Mouse (Mus musculus) forebrain, embryonic 11.5 days (tissue): ENCODE measurements around the gene Dok3. TPM values are rescaled to one million over a fixed set of nuclear protein-coding genes. Genes with fewer than 3 reads are reported as not detected.

Experiments
- ATAC-seq: fragments of 200-750 bp; cut with Nextera tagmentation; replicated peaks from 2 replicates; pipeline ENCODE4 v1.8.0; 2017; ENCODE audit warnings: moderate TSS enrichment; ENCODE audit not compliant: low FRiP score
- DNase-seq: peaks from one replicate; pipeline ENCODE4 v3.0.0-alpha.2; 2017; ENCODE audit warnings: low spot score
- H3K27ac ChIP-seq: fragments of 300-500 bp; sonication (generic); 2 replicates; pipeline ENCODE4 v1.5.1; 2014; ENCODE audit warnings: low read depth, low read length
- H3K27me3 ChIP-seq: fragments of 300-500 bp; sonication (generic); 2 replicates; pipeline ENCODE4 v1.6.1; 2014; ENCODE audit warnings: mild to moderate bottlenecking, low read length, mixed read lengths; ENCODE audit not compliant: control insufficient read depth, insufficient read depth
- H3K36me3 ChIP-seq: fragments of 300-500 bp; sonication (generic); 2 replicates; pipeline ENCODE4 v1.6.1; 2014; ENCODE audit warnings: mild to moderate bottlenecking, low read length, moderate library complexity, mixed read lengths; ENCODE audit not compliant: control insufficient read depth, insufficient read depth
- H3K4me1 ChIP-seq: fragments of 300-500 bp; sonication (generic); replicated peaks from 2 replicates; pipeline ENCODE4 v1.6.1; 2014; ENCODE audit warnings: low read length, mixed read lengths; ENCODE audit not compliant: control insufficient read depth, insufficient read depth
- H3K4me2 ChIP-seq: fragments of 300-500 bp; sonication (generic); 2 replicates; pipeline ENCODE4 v1.6.1; 2014; ENCODE audit warnings: low read depth, mild to moderate bottlenecking, low read length, moderate library complexity, mixed read lengths; ENCODE audit not compliant: severe bottlenecking
- H3K4me3 ChIP-seq: fragments of 300-500 bp; sonication (generic); 2 replicates; pipeline ENCODE4 v1.5.1; 2014; ENCODE audit warnings: low read depth, low read length
- H3K9ac ChIP-seq: fragments of 300-500 bp; sonication (generic); 2 replicates; pipeline ENCODE4 v1.6.1; 2014; ENCODE audit warnings: low read length
- H3K9me3 ChIP-seq: fragments of 300-500 bp; sonication (generic); 2 replicates; pipeline ENCODE4 v1.6.1; 2016; ENCODE audit warnings: low read length, mixed read lengths; ENCODE audit not compliant: control insufficient read depth
- WGBS: fragments of 180-500 bp; shearing (Covaris S2); extraction: QIAGEN DNeasy Blood & Tissue Kit; methylation state at CpG from one replicate; pipeline ENCODE4 v1.1.7; 2014; 5-methylcytosine and 5-hydroxymethylcytosine counted together
- polyA plus RNA-seq: library from polyadenylated mRNA; unstranded; fragments of >200 nt; fragmentation: Nextera tagmentation; extraction: Ambion mirVana; gene quantifications from 2 replicates; pipeline ENCODE4 v1.2.1, GENCODE M21; 2014

Dok3 gene
- polyA plus RNA-seq, 1 experiment from 2014 or later, result 3.9 TPM

GRCm38 (mm10) chr13:55507877-55508276, 21.2 kb downstream of the Dok3 start:
- peak; percentile 76 for DNase-seq
- Histone ChIP-seq H3K4me1 (peaks cover 25% of the 10 kb centered on the region), H3K27ac (no peak overlapping the region), H3K4me2 (no peak overlapping the region), H3K9ac (no peak overlapping the region), H3K27me3 (no peaks in the 10 kb centered on the region), H3K36me3 (peaks cover 11% of the 10 kb centered on the region), H3K4me3 (no peak overlapping the region), H3K9me3 (no peaks in the 10 kb centered on the region)
- no peak for ATAC-seq
- WGBS, result 57% methylated on average over 11 of the region's 11 CpGs

- DNase-seq (no peak), ATAC-seq (no peak)
- no peak overlapping the region for H3K27ac ChIP-seq
- peaks cover 16% of the 10 kb centered on the region for H3K4me1 ChIP-seq
- WGBS, result 95% methylated on average over 10 of the region's 10 CpGs
- H3K36me3 ChIP-seq, result peaks cover 11% of the 10 kb centered on the region
- H3K9ac ChIP-seq, result no peak overlapping the region
- H3K4me3 ChIP-seq, result no peak overlapping the region
- H3K27me3 ChIP-seq, result no peaks in the 10 kb centered on the region
- no peak overlapping the region for H3K4me2 ChIP-seq
- H3K9me3 ChIP-seq, result no peaks in the 10 kb centered on the region
Measured at GRCm38 (mm10) chr13:55506697-55507096, 22.4 kb downstream of the Dok3 start.

DNA sequence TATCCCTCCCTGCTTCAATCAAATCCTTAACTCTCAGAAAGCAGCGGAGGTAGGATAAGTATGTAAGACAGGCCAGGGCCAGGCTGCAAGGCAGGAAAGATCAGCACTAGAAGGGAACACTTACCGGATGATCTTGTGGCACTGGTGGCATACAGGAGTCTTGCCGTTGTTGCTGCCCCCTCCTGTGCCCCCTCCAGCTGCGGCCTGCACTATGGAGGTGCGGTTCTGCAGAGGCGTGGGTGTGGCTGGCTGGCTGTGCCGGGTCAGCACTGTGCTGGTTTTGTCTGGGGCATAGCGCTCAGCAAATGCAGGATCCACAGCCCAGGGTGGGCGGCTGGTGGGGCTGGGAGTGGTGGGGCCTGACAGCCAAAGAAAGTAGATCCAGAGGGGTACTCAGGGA, 23.3 kb downstream of the Dok3 start:
- Histone ChIP-seq H3K4me2 (no peak overlapping the region), H3K27ac (no peak overlapping the region), H3K9me3 (no peaks in the 10 kb centered on the region), H3K27me3 (no peaks in the 10 kb centered on the region), H3K9ac (no peak overlapping the region), H3K4me1 (peaks cover 7% of the 10 kb centered on the region), H3K4me3 (no peak overlapping the region), H3K36me3 (peaks cover 11% of the 10 kb centered on the region)
- DNase-seq (no peak), ATAC-seq (no peak)
- 96% methylated on average over 9 of the region's 9 CpGs for WGBS

DNA sequence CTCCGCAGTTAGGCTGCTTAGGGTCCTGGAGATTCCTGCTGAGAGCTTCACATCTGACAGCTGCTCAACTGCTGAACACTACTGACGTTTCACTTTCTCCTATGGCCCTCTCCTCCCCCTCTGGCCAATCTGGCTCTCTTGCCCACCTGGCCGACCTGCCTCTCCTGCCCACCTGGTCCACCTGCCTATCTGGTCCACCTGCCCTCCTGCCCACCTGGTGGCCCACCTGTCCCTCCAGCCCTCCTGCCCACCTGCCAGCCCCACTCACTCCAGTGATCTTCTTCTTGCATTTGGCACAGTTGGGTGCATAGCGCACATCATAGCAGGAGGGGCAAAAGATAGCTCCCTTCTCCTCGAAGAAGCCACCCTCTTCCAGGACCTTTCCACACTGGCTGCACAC, 24.7 kb downstream of the Dok3 start:
- H3K4me1 ChIP-seq, result no peaks in the 10 kb centered on the region
- 92% methylated on average over 5 of the region's 5 CpGs for WGBS
- no peak for ATAC-seq

GRCm38 (mm10) chr13:55502405-55502804, 26.7 kb downstream of the Dok3 start:
- Histone ChIP-seq H3K27me3 (no peaks in the 10 kb centered on the region), H3K4me3 (no peak overlapping the region), H3K36me3 (peaks cover 8% of the 10 kb centered on the region), H3K9me3 (no peaks in the 10 kb centered on the region), H3K4me2 (no peak overlapping the region), H3K4me1 (no peaks in the 10 kb centered on the region), H3K9ac (no peak overlapping the region), H3K27ac (no peak overlapping the region)
- 91% methylated on average over 8 of the region's 8 CpGs for WGBS
- ATAC-seq, result no peak
- no peak for DNase-seq

More for the DNA sequence above, 24.7 kb downstream of the Dok3 start:
- H3K4me2 ChIP-seq, result no peak overlapping the region
- no peaks in the 10 kb centered on the region for H3K9me3 ChIP-seq
- peaks cover 11% of the 10 kb centered on the region for H3K36me3 ChIP-seq
- H3K27me3 ChIP-seq, result no peaks in the 10 kb centered on the region
- no peak overlapping the region for H3K27ac ChIP-seq
- no peak for DNase-seq
- no peak overlapping the region for H3K4me3 ChIP-seq
- no peak overlapping the region for H3K9ac ChIP-seq

- ATAC-seq (no peak), DNase-seq (no peak)
- no peak overlapping the region for H3K9ac ChIP-seq
- WGBS, result 86% methylated on average over 10 of the region's 10 CpGs
- peaks cover 8% of the 10 kb centered on the region for H3K36me3 ChIP-seq
- H3K27ac ChIP-seq, result no peak overlapping the region
- no peak overlapping the region for H3K4me3 ChIP-seq
- no peak overlapping the region for H3K4me2 ChIP-seq
- no peaks in the 10 kb centered on the region for H3K27me3 ChIP-seq
- peaks cover 5% of the 10 kb centered on the region for H3K4me1 ChIP-seq
- no peaks in the 10 kb centered on the region for H3K9me3 ChIP-seq
Measured at GRCm38 (mm10) chr13:55500575-55500974, 28.5 kb downstream of the Dok3 start.

GRCm38 (mm10) chr13:55498906-55499305, 30.2 kb downstream of the Dok3 start:
- Histone ChIP-seq H3K36me3 (no peaks in the 10 kb centered on the region; the same call in 1 of the 2 replicates), H3K27ac (no peak overlapping the region), H3K4me1 (peaks cover 13% of the 10 kb centered on the region), H3K9ac (no peak overlapping the region), H3K9me3 (no peaks in the 10 kb centered on the region), H3K4me3 (no peak overlapping the region), H3K4me2 (no peak overlapping the region), H3K27me3 (no peaks in the 10 kb centered on the region)
- DNase-seq (peak; percentile 44), ATAC-seq (no peak)
- 60% methylated on average over 11 of the region's 11 CpGs for WGBS

GRCm38 (mm10) chr13:55496661-55497060, 32.4 kb downstream of the Dok3 start:
- Histone ChIP-seq H3K27me3 (no peaks in the 10 kb centered on the region), H3K27ac (no peak overlapping the region), H3K4me2 (no peak overlapping the region), H3K36me3 (no peaks in the 10 kb centered on the region; the same call in 1 of the 2 replicates), H3K9ac (no peak overlapping the region), H3K4me3 (no peak overlapping the region), H3K4me1 (peaks cover 13% of the 10 kb centered on the region), H3K9me3 (no peaks in the 10 kb centered on the region)
- 91% methylated on average over 6 of the region's 6 CpGs for WGBS
- DNase-seq, result no peak
- no peak for ATAC-seq

DNA sequence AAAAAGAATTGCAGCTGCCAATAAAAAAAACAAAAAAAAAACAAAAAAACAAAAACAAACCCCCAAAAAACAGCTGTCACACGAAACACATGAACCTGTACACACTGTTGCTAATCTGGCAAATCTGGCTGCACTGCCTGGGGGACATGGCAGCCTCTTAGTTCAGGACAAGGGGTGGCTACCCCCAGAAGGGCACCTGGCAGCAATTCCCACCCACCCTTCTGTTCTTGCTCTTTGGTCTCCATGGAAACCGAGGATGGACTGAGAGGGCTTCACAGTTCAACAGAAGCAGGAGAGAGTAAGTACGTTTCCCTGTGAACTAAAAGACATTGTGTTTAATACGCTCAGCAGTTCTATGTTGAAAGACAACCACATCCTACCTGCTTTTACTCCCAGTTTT, 33.4 kb downstream of the Dok3 start:
- H3K27me3 ChIP-seq, result no peaks in the 10 kb centered on the region
- H3K4me2 ChIP-seq, result no peak overlapping the region
- H3K9ac ChIP-seq, result no peak overlapping the region
- DNase-seq (no peak), ATAC-seq (no peak)
- H3K4me3 ChIP-seq, result no peak overlapping the region
- H3K9me3 ChIP-seq, result no peaks in the 10 kb centered on the region
- no peaks in the 10 kb centered on the region; the same call in 1 of the 2 replicates for H3K36me3 ChIP-seq
- WGBS, result 27% methylated on average over 4 of the region's 4 CpGs
- H3K4me1 ChIP-seq, result peaks cover 13% of the 10 kb centered on the region
- peak overlapping the region; percentile 46; the same call in 1 of the 2 replicates for H3K27ac ChIP-seq
